Mouse (Mus musculus): Measurements from ENCODE around the gene Rad51b. TPM values are rescaled to one million over a fixed set of nuclear protein-coding genes. Genes with fewer than 3 reads are reported as not detected.
A peak's percentile ranks its signal among the peaks of the same experiment; 100 is the strongest.

Rad51b gene
- polyA plus RNA-seq, 1 experiment from 2014 or later: 10.0 TPM

- Histone ChIP-seq H3K4me2 (ENCODE audit: low read length) (no peak overlapping the region), H3K4me3 (ENCODE audit: low read depth, low read length) (no peak overlapping the region), H3K27ac (ENCODE audit: low read depth) (no peak overlapping the region), H3K9me3 (ENCODE audit: control insufficient read depth, low read length) (0 out of 2 replicates have a peak, but pooled peaks cover 2% of the 10 kb centered on the region), H3K36me3 (ENCODE audit: control insufficient read depth, insufficient read depth, low read length) (no peaks in the 10 kb centered on the region), H3K4me1 (replicated peaks; ENCODE audit: control insufficient read depth, insufficient read depth, low read length) (peaks cover 11% of the 10 kb centered on the region), H3K9ac (ENCODE audit: low read length) (no peak overlapping the region), H3K27me3 (replicated peaks; ENCODE audit: control insufficient read depth, insufficient read depth, low read length) (no peaks in the 10 kb centered on the region)
- DNase-seq (ENCODE audit: low spot score) (no peak), ATAC-seq (replicated peaks; ENCODE audit: low FRiP score, low TSS enrichment, low read depth) (no peak)
- 91% methylated on average over 3 of the region's 3 CpGs for WGBS
These were observed 474.7 kb downstream of the Rad51b start for GRCm38 (mm10) chr12:79771741-79772140.

- DNase-seq (ENCODE audit: low spot score) (no peak), ATAC-seq (replicated peaks; ENCODE audit: low FRiP score, low TSS enrichment, low read depth) (no peak)
- H3K27ac ChIP-seq (ENCODE audit: low read depth): peak overlapping the region; percentile 28; the same call in 1 of the 2 replicates
- H3K9me3 ChIP-seq (ENCODE audit: control insufficient read depth, low read length): 0 out of 2 replicates have a peak, but pooled peaks cover 2% of the 10 kb centered on the region
- no peak overlapping the region for H3K4me3 ChIP-seq (ENCODE audit: low read depth, low read length)
- no peaks in the 10 kb centered on the region for H3K27me3 ChIP-seq (replicated peaks; ENCODE audit: control insufficient read depth, insufficient read depth, low read length)
- H3K4me2 ChIP-seq (ENCODE audit: low read length): no peak overlapping the region
- 52% methylated on average over 4 of the region's 4 CpGs for WGBS
- H3K36me3 ChIP-seq (ENCODE audit: control insufficient read depth, insufficient read depth, low read length): no peaks in the 10 kb centered on the region
- H3K9ac ChIP-seq (ENCODE audit: low read length): no peak overlapping the region
- 0 out of 2 replicates have a peak, but pooled peaks cover 5% of the 10 kb centered on the region for H3K4me1 ChIP-seq (replicated peaks; ENCODE audit: control insufficient read depth, insufficient read depth, low read length)
These were observed 476.2 kb downstream of the Rad51b start for GRCm38 (mm10) chr12:79773246-79773645.

- Histone ChIP-seq H3K36me3 (ENCODE audit: control insufficient read depth, insufficient read depth, low read length) (no peaks in the 10 kb centered on the region), H3K27ac (ENCODE audit: low read depth) (no peak overlapping the region), H3K9ac (ENCODE audit: low read length) (no peak overlapping the region), H3K9me3 (ENCODE audit: control insufficient read depth, low read length) (0 out of 2 replicates have a peak, but pooled peaks cover 2% of the 10 kb centered on the region), H3K27me3 (replicated peaks; ENCODE audit: control insufficient read depth, insufficient read depth, low read length) (no peaks in the 10 kb centered on the region), H3K4me3 (ENCODE audit: low read depth, low read length) (no peak overlapping the region), H3K4me1 (replicated peaks; ENCODE audit: control insufficient read depth, insufficient read depth, low read length) (0 out of 2 replicates have a peak, but pooled peaks cover 5% of the 10 kb centered on the region), H3K4me2 (ENCODE audit: low read length) (no peak overlapping the region)
- ATAC-seq (replicated peaks; ENCODE audit: low FRiP score, low TSS enrichment, low read depth) (no peak), DNase-seq (ENCODE audit: low spot score) (no peak)
- WGBS: 75% methylated on average over 4 of the region's 4 CpGs
These were observed 477.5 kb downstream of the Rad51b start for GRCm38 (mm10) chr12:79774571-79774970.

GRCm38 (mm10) chr12:79776828-79777227, 479.7 kb downstream of the Rad51b start:
- Histone ChIP-seq H3K4me2 (ENCODE audit: low read length) (no peak overlapping the region), H3K27me3 (replicated peaks; ENCODE audit: control insufficient read depth, insufficient read depth, low read length) (no peaks in the 10 kb centered on the region), H3K36me3 (ENCODE audit: control insufficient read depth, insufficient read depth, low read length) (no peaks in the 10 kb centered on the region), H3K9ac (ENCODE audit: low read length) (no peak overlapping the region), H3K4me1 (replicated peaks; ENCODE audit: control insufficient read depth, insufficient read depth, low read length) (peaks cover 18% of the 10 kb centered on the region; the same call in 1 of the 2 replicates), H3K4me3 (ENCODE audit: low read depth, low read length) (no peak overlapping the region), H3K27ac (ENCODE audit: low read depth) (peak overlapping the region; percentile 18; the same call in 1 of the 2 replicates), H3K9me3 (ENCODE audit: control insufficient read depth, low read length) (0 out of 2 replicates have a peak, but pooled peaks cover 2% of the 10 kb centered on the region)
- ATAC-seq (replicated peaks; ENCODE audit: low FRiP score, low TSS enrichment, low read depth) (no peak), DNase-seq (ENCODE audit: low spot score) (no peak)
- WGBS: 85% methylated on average over 5 of the region's 5 CpGs

GRCm38 (mm10) chr12:79780745-79781144, 483.7 kb downstream of the Rad51b start:
- H3K27me3 ChIP-seq (replicated peaks; ENCODE audit: control insufficient read depth, insufficient read depth, low read length): no peaks in the 10 kb centered on the region
- ATAC-seq (replicated peaks; ENCODE audit: low FRiP score, low TSS enrichment, low read depth) (no peak), DNase-seq (ENCODE audit: low spot score) (no peak)
- no peak overlapping the region for H3K4me2 ChIP-seq (ENCODE audit: low read length)
- H3K4me1 ChIP-seq (replicated peaks; ENCODE audit: control insufficient read depth, insufficient read depth, low read length): peaks cover 13% of the 10 kb centered on the region; the same call in 1 of the 2 replicates
- 43% methylated on average over 2 of the region's 2 CpGs for WGBS
- H3K4me3 ChIP-seq (ENCODE audit: low read depth, low read length): no peak overlapping the region
- H3K36me3 ChIP-seq (ENCODE audit: control insufficient read depth, insufficient read depth, low read length): no peaks in the 10 kb centered on the region
- 0 out of 2 replicates have a peak, but pooled peaks cover 3% of the 10 kb centered on the region for H3K9me3 ChIP-seq (ENCODE audit: control insufficient read depth, low read length)
- peak overlapping the region; percentile 71 for H3K27ac ChIP-seq (ENCODE audit: low read depth)
- no peak overlapping the region for H3K9ac ChIP-seq (ENCODE audit: low read length)

- H3K4me1 ChIP-seq (replicated peaks; ENCODE audit: control insufficient read depth, insufficient read depth, low read length): peaks cover 13% of the 10 kb centered on the region; the same call in 1 of the 2 replicates
- WGBS: 84% methylated on average over 5 of the region's 5 CpGs
- no peak overlapping the region for H3K27ac ChIP-seq (ENCODE audit: low read depth)
- no peak overlapping the region for H3K4me3 ChIP-seq (ENCODE audit: low read depth, low read length)
- H3K36me3 ChIP-seq (ENCODE audit: control insufficient read depth, insufficient read depth, low read length): no peaks in the 10 kb centered on the region
- 0 out of 2 replicates have a peak, but pooled peaks cover 3% of the 10 kb centered on the region for H3K9me3 ChIP-seq (ENCODE audit: control insufficient read depth, low read length)
- DNase-seq (ENCODE audit: low spot score): no peak
- no peak overlapping the region for H3K4me2 ChIP-seq (ENCODE audit: low read length)
- no peak for ATAC-seq (replicated peaks; ENCODE audit: low FRiP score, low TSS enrichment, low read depth)
- no peak overlapping the region for H3K9ac ChIP-seq (ENCODE audit: low read length)
- no peaks in the 10 kb centered on the region for H3K27me3 ChIP-seq (replicated peaks; ENCODE audit: control insufficient read depth, insufficient read depth, low read length)
These were observed 484.7 kb downstream of the Rad51b start for GRCm38 (mm10) chr12:79781788-79782187.

- peak; percentile 89 for ATAC-seq (replicated peaks; ENCODE audit: low FRiP score, low TSS enrichment, low read depth)
- Histone ChIP-seq H3K4me3 (ENCODE audit: low read depth, low read length) (no peak overlapping the region), H3K36me3 (ENCODE audit: control insufficient read depth, insufficient read depth, low read length) (no peaks in the 10 kb centered on the region), H3K27me3 (replicated peaks; ENCODE audit: control insufficient read depth, insufficient read depth, low read length) (no peaks in the 10 kb centered on the region), H3K9ac (ENCODE audit: low read length) (no peak overlapping the region), H3K4me2 (ENCODE audit: low read length) (no peak overlapping the region), H3K9me3 (ENCODE audit: control insufficient read depth, low read length) (0 out of 2 replicates have a peak, but pooled peaks cover 3% of the 10 kb centered on the region), H3K4me1 (replicated peaks; ENCODE audit: control insufficient read depth, insufficient read depth, low read length) (peaks cover 13% of the 10 kb centered on the region; the same call in 1 of the 2 replicates), H3K27ac (ENCODE audit: low read depth) (peak overlapping the region; percentile 43; the same call in 1 of the 2 replicates)
- DNase-seq (ENCODE audit: low spot score): peak; percentile 72
- 80% methylated on average over 6 of the region's 6 CpGs for WGBS
These were observed 485.5 kb downstream of the Rad51b start for GRCm38 (mm10) chr12:79782444-79783117.

GRCm38 (mm10) chr12:79784159-79784558, 487.1 kb downstream of the Rad51b start:
- DNase-seq (ENCODE audit: low spot score) (no peak), ATAC-seq (replicated peaks; ENCODE audit: low FRiP score, low TSS enrichment, low read depth) (no peak)
- no peak overlapping the region for H3K9ac ChIP-seq (ENCODE audit: low read length)
- 0 out of 2 replicates have a peak, but pooled peaks cover 3% of the 10 kb centered on the region for H3K9me3 ChIP-seq (ENCODE audit: control insufficient read depth, low read length)
- no peak overlapping the region for H3K4me3 ChIP-seq (ENCODE audit: low read depth, low read length)
- H3K36me3 ChIP-seq (ENCODE audit: control insufficient read depth, insufficient read depth, low read length): no peaks in the 10 kb centered on the region
- H3K27me3 ChIP-seq (replicated peaks; ENCODE audit: control insufficient read depth, insufficient read depth, low read length): no peaks in the 10 kb centered on the region
- 0 out of 2 replicates have a peak overlapping the region, but pooled peaks have one; percentile 2 for H3K27ac ChIP-seq (ENCODE audit: low read depth)
- 70% methylated on average over 7 of the region's 7 CpGs for WGBS
- no peak overlapping the region for H3K4me2 ChIP-seq (ENCODE audit: low read length)
- H3K4me1 ChIP-seq (replicated peaks; ENCODE audit: control insufficient read depth, insufficient read depth, low read length): peaks cover 13% of the 10 kb centered on the region
